Comparison of ENCODE assay signal across 13 mouse cellular contexts in genomic region chr5:73273171-73273570, GRCm38 (mm10).
"Had no signal": no experiment of that assay in that cellular context is flagged by ENCODE, and none has a peak within 500 bp of the region (broad histone marks: within the 10 kb centered on the region; RNA-seq: fewer than 3 reads in every experiment).

No protein-coding gene starts in this region.

- DNase-seq: lung, adult 18-20 months; lung, embryonic 14.5 days; lung, postnatal 10 days; midbrain, embryonic 14.5 days; right cerebral cortex, postnatal 14 days; thymus, adult 2 months; thymus, postnatal 25 days had no signal

- H3K9ac ChIP-seq: lung, embryonic 14.5 days; midbrain, embryonic 12.5 days; neural tube, embryonic 12.5 days; stomach, embryonic 15.5 days had no signal

- H3K27ac ChIP-seq: macrophage; midbrain, embryonic 12.5 days; neural tube, embryonic 12.5 days; stomach, embryonic 15.5 days; stomach, postnatal 0 days had no signal

- H3K4me2 ChIP-seq: lung, embryonic 14.5 days; midbrain, embryonic 12.5 days; neural tube, embryonic 12.5 days; stomach, embryonic 15.5 days had no signal

- H3K27me3 ChIP-seq: midbrain, embryonic 12.5 days; neural tube, embryonic 12.5 days; stomach, embryonic 15.5 days had no signal

- H3K4me1 ChIP-seq: neural tube, embryonic 12.5 days; stomach, embryonic 15.5 days had no signal

- H3K9me3 ChIP-seq: midbrain, embryonic 12.5 days; neural tube, embryonic 12.5 days; stomach, embryonic 15.5 days had no signal

- H3K36me3 ChIP-seq: midbrain, embryonic 12.5 days; neural tube, embryonic 12.5 days; stomach, embryonic 15.5 days had no signal

- H3K4me3 ChIP-seq: megakaryocyte, embryonic 14.5 days; midbrain, embryonic 12.5 days; neural tube, embryonic 12.5 days; stomach, embryonic 15.5 days had no signal
